Mouse (Mus musculus): Measurements from ENCODE around the gene Dennd4b.
"Not testable (repeated sequence)": the region's sequence is repeated elsewhere in the genome, so short reads cannot be mapped to it uniquely, and the experiment has no call there.

Gene Dennd4b

DNA sequence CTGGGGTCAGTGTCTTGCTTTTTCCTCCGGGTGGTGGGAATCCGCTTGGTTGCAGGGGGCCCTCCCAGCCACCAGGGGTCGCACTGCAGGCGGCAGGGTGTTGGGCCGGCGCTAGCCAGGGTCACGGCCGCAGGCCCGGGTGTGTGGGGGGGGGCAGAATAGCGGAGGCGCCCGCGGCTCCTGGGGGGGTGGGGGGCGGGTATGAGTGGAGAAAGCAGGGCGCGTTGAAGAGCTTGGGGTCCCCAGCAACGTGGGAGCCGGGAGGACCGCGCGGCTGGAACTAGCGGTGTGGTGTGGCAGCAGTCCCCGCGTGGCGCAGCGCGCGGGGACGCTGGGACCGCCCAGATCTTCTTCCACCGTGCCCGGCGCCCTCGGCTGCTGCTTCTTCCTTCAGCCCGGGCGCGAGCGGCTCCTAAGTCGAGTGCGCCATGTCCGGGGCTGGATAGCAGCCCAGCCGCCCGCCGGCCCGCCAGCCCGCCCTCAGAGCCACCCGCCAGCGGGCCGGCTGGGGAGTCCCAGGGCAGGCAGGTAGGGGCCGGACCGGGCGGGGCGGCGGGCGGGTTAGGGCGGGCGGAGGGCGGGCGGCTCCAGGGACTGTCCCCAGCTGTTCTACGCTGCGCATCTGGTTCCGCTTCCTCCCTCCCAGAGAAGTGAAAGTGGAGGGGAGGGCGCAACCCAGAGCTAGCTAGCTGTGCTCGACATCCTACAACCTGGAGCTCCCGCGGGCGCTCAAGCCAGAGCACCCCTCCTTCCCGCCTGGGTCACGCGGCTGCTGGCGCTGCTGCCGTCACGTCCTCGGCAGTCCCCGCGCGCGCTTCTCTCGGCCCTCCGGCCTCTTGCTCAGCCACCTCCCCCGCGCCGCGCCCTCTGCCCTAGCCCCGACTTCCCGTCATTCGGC lies at the start of gene Dennd4b:
Dennd4b (plus strand) TSS at position 152 of the 898 bp plus-strand sequence.
- DNase-seq (ENCODE audit: low spot score in 2 of 2), result peak; percentile 81 to 85

- no peak for DNase-seq (ENCODE audit: low spot score in 2 of 2)
Measured at GRCm38 (mm10) chr3:90215825-90216380, 49.1 kb upstream of the Dennd4b start.

DNA sequence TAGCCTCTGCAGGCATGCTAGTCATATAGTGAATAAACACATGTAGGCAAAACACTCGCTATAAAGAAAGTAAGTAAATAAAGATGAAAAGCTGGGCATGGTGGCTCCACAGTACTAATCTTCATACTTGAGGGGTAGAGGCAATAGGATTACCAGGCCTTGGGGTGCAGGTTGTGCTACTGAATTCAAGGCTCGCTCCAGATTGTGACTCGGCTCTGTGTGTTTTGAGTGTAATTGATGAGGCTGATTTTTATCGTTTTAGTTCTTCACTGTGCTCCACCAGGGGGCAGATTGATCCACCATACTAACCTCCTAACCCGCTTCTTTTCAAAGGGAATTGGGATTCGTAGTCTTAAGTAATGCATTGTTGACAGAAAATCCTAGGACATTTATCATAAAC lies 44.9 kb upstream of the Dennd4b start:
- no peak for DNase-seq (ENCODE audit: low spot score in 2 of 2)

DNA sequence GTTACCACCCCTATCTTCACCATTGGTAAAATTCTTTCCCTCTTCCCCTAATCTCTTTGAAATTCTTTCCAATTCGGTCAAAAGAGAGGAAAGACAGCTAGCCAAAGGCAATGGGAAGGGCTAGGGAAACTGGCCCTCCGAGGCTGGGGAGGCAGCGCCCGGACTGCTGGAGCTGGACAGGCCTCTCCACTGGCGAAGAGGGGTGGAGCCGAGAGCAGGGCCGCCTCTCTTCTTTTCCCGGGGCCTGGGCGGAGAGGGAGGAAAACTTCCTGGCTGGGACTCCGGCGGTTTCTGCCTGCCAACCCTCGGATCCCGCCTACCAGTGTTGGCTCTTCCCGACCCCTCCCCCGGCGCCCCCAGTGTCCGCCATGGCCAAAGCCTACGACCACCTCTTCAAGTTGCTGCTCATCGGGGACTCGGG lies 44.4 kb upstream of the Dennd4b start:
- DNase-seq (ENCODE audit: low spot score in 2 of 2), result peak; percentile 25 to 46

DNA sequence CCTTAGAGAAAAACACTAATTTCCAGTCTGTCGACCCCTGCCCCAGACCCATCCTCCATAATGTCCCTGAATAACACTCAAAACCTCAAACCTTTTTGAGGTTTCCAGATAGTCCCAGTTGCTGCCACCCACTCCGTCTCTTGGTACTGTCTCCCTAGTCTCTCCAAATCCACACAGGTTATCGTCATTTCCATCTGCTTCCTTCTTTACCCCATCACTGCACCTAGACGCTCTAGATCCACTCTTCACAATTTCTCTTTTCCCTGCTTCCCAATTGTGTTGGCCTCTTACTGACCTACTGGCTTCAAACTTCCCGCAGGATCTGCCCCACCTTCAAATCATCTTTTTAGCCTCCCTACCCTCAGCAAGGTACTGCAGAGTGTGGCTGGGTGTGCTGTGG lies 43.9 kb upstream of the Dennd4b start:
- no peak for DNase-seq (ENCODE audit: low spot score in 2 of 2)

DNA sequence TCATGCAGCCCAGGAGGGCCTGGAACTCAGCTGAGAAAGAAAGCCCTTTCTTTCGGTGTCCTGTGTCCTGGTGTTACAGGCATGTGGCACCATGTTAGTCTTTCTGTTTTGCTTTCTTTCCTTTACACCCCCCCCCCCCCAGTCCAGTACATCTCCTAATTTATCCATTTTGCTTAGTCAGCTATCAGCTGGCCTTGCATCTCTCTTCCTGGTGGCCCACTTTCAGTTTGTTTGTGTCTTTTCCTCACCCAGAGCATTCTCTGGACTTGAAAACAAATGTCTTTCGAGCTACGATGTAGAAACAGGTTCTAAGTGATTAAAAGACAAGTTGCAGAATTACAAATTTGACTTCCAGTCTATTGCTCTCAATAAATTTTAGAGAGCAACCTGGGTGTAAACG lies 42.5 kb upstream of the Dennd4b start:
- no peak for DNase-seq (ENCODE audit: low spot score in 2 of 2)

DNA sequence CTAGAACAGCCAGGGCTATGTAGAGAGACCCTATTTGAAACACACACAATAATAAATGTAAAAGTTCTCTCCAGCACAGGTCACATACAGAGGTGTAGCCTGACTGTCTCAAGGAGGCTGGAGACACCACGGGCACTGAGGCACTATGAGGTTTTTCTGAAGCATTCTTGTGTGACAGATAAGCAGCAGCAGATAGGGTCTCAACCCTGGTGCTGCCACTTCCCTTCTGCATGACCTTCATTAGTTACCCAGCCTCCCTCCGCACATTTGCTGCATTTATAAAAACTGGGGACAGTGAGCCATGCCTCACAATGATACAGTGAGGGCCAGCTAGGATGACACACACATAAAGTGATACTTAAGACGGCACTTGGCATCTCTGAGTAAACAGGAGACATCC lies 42.0 kb upstream of the Dennd4b start:
- no peak for DNase-seq (ENCODE audit: low spot score in 2 of 2)

- DNase-seq (ENCODE audit: low spot score in 2 of 2), result no peak
Measured at GRCm38 (mm10) chr3:90224331-90224730, 40.7 kb upstream of the Dennd4b start.

DNA sequence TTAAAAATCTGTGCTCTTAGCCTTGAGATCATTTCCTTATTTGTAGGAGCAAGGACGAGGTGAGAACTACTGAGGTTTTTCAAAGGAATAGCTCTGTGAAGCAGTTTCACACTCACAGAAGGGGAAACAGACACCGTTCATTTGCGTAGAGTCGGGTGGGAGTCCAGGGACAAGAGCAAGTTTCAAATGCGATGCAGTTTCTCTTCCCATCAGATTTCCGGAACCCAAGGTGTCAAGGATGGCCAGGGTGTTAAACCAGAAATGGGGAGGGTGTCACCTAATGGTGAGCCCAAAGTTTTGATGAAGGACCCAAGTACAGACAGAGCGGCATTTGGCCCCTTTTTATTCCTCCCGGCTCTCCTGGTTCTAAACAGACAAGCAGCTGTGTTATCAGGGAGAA lies 33.9 kb upstream of the Dennd4b start:
- DNase-seq (ENCODE audit: low spot score in 2 of 2), result no peak

DNA sequence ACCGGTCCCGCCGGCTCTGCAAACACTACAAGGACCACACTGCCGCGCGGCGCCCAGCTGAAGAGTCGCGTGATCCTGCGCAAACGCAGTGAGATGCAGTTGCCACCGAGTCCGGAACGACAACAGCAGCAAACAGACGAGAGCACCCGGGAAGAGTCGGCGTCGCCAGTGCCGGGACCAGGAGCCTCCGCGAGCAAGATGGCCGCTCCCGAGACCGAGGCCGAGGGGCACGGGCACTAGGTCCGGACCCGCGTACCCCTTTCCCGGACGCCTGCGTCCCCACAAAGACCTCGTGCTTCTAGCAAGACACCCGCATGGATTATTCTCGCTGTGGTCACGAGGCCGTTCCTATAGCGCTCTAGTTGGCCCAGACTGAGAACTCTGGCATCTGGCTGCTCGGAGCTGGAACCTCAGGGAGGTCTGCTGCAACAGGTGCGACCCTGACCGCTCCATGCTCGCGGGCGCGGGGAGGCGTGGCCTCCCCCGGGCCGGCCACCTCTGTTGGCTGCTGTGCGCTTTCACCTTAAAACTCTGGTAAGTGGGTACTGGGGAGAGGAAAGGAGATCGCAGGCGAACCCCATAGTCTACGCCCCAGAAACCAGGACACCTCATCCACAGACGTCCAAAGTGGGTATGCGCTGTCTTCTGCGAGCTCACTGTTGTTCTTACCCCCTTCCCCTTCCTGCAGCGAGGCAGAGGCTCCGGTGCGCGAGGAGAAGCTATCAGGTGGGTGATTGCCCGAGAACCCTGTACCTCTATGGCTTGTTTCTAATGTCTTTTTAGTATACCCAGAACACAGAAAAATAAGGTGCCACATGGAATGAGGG lies 33.3 kb upstream of the Dennd4b start, which contains the start of gene Jtb:
Jtb (plus strand) TSS at position 91 of the 827 bp plus-strand sequence.
- peak; percentile 89 to 92 for DNase-seq (ENCODE audit: low spot score in 2 of 2)

- no peak for DNase-seq (ENCODE audit: low spot score in 2 of 2)
Measured at GRCm38 (mm10) chr3:90241251-90241650, 23.7 kb upstream of the Dennd4b start.

DNA sequence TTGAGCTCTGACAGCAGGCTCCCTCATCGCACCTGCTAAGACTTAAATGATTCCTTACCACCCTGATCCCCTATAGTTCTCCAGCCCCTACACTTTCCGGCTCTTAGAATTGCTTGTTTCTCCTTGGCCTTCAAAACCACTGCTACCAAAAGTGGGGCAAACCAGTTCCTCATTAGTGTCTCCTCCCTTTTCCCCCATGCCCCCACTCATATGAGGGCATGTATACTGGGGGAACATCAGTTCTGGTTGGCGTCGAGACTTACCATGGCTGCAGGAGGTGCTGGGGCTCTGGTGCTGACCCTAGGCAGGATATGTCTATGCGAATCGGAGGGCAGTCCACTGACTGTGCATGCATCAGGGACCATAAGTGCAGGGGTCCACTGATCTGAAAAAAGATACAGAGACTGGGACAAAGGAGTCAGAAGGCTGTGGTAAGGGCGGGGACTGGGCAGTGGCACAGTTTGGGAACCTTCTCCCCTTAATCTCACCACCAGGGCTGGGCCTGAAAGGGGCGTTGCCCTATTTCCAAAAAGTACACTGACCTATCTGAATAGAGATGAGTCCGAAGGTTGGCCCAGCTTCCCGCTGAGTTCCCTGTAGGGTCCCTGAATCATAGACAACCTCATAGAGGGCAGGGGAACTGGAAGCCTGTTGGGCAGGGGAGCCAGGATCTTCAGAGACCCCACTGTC lies 23.2 kb upstream of the Dennd4b start:
- no peak for DNase-seq (ENCODE audit: low spot score in 2 of 2)

- no peak for DNase-seq (ENCODE audit: low spot score in 2 of 2)
Measured at GRCm38 (mm10) chr3:90242984-90243775, 21.8 kb upstream of the Dennd4b start, which contains the start of gene Creb3l4. Gene Creb3l4 (minus strand): TSS chr3:90243512.

GRCm38 (mm10) chr3:90245406-90245805 lies 19.6 kb upstream of the Dennd4b start:
- DNase-seq (ENCODE audit: low spot score in 2 of 2), result no peak

GRCm38 (mm10) chr3:90247630-90247959 lies 17.4 kb upstream of the Dennd4b start:
- DNase-seq (ENCODE audit: low spot score in 2 of 2), result no peak

DNA sequence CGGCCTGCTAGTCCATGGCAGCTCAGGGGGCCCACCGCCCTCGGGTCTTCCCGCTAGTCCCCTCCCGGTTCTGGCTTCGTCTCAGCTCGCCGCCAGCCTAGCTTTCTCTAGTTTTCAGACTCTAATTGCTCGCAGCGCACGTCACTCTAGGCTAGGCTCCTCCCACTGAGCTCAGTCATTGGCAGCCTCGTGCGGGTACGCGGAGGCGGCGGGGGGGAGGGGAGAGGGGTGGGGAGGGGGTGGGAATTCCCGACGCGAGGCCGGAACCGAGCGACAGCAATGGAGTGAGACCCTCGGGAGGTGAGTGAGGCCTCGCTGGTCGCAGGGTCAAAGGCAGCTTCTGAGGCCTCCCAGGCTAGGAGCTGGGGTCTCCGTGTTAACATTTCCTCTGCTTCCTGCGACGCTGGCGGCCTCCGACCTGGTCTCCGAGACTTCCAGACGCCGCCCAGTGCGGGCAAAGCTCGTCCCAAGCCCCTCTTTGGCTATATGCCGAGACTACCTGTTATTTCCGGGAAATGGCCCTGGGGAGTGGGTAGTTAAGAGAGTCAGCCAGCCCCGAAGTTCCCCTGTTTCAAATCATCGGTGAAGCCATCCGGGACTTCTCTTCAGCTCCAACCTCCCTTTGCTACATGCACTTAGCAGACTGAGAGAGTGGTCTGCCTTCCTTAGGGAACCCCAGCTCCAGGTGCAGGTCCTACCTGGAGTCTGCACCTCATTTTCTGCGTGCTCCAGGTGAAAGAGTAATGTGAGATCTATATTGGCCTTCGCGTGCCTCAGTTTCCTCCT lies 16.8 kb upstream of the Dennd4b start, which contains the start of gene Slc39a1:
Slc39a1 (plus strand) TSS at position 213 of the 786 bp plus-strand sequence.
- DNase-seq (ENCODE audit: low spot score in 2 of 2), result peak; percentile 90 to 92

DNA sequence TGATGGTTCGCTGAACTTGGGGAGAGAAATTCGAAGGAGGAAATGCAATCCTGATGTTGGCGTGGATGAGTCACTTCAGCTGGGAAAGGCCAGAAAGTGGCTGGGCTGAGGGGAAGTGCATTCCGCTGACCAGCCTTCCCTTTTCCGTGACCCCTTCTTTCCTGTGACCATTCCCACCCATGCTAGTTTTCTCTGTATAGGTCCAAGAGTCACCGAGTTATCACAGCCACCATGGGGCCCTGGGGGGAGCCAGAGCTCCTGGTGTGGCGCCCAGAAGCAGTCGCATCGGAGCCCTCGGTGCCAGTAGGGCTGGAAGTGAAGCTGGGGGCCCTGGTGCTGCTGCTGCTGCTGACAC lies 16.3 kb upstream of the Dennd4b start:
- no peak for DNase-seq (ENCODE audit: low spot score in 2 of 2)

- DNase-seq (ENCODE audit: low spot score in 2 of 2), result no peak
Measured at GRCm38 (mm10) chr3:90250791-90251190, 14.2 kb upstream of the Dennd4b start.

DNA sequence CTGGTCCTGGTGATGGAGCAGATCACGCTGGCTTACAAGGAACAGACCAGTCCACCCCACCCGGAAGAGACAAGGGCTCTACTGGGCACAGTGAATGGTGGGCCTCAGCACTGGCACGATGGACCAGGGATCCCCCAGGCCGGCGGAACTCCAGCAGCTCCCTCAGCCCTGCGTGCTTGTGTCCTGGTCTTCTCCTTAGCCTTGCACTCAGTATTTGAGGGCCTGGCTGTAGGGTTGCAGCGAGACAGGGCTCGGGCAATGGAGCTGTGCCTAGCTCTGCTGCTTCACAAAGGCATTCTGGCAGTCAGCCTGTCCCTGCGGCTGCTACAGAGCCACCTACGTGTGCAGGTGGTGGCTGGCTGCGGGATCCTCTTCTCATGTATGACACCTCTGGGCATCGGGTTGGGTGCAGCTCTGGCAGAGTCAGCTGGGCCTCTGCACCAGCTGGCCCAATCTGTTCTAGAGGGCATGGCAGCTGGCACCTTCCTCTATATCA lies 13.2 kb upstream of the Dennd4b start:
- not testable (repeated sequence) for DNase-seq (ENCODE audit: low spot score in 2 of 2)

- DNase-seq (ENCODE audit: low spot score in 2 of 2), result not testable (repeated sequence)
Measured at GRCm38 (mm10) chr3:90252659-90253058, 12.3 kb upstream of the Dennd4b start.
